Mouse (Mus musculus): ENCODE data around the gene Zfp648. TPM values are rescaled to one million over a fixed set of nuclear protein-coding genes. Genes with fewer than 3 reads are reported as not detected.

Zfp648 gene
- polyA plus RNA-seq, 1 experiment from 2014 or later = 0.40 TPM

DNA sequence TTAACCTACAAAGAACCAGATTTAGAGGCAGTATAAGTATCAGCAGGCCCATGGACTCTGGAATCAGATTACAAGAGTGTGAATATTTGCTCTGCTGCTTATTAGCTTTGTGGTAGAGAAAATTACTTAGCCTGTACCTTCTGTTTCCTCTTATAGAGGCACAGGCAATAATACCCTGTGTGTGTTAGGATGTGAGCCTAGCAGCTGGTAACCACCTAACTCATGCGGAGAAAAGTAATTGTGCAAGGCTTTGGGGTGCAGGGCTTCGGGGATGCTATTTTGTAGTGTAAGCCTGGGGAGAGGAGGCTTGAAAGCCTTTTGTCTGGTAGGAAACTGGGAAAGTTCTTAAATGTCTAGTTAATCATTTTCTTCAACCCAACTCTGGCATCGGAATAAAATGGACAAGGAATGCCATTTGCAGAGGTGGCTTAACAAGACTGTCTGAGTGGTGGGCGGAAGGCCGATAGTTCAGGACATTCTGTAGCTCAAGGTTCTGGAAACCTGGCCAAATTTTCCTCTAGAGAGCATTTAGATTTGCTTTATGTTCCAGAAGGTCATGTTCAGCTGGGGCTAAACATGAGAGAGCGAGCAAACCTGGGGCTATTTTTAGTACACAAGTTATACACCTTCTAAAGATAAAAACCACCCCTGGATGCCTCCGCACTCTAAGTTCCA lies 17.8 kb upstream of the Zfp648 start:
- H3K4me2 ChIP-seq (replicated peaks) = no peak overlapping the region
- no peak overlapping the region for H3K27ac ChIP-seq (replicated peaks)
- 87% methylated on average over 7 of the region's 7 CpGs for WGBS
- H3K9ac ChIP-seq (replicated peaks) = no peak overlapping the region
- H3K36me3 ChIP-seq = no peaks in the 10 kb centered on the region
- no peaks in the 10 kb centered on the region for H3K9me3 ChIP-seq
- no peaks in the 10 kb centered on the region for H3K27me3 ChIP-seq
- no peak for ATAC-seq (ENCODE audit: low FRiP score, low read depth)
- no peak overlapping the region for H3K4me3 ChIP-seq
- H3K4me1 ChIP-seq = no peaks in the 10 kb centered on the region

DNA sequence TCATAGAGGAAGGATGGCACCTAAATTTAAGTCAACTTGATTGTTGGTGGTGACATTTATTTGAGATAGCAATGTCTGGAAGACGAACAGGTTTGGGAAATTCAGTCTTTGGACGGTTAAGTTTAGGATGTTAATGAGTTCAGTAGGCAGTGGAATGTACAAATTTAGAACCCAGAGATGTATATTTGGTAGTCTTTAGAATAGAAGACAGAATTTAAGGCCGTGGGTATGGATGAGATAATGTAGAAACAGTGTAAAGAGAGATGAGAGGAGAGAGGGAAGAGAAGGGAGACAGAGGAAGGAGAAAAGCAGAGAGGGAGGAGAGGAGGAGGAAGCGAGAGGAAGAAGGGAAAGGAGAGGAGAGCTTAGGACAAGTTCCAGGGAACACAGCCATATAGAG lies 12.8 kb upstream of the Zfp648 start:
- Histone ChIP-seq H3K4me1 (no peaks in the 10 kb centered on the region; the same call in 1 of the 2 replicates), H3K4me3 (no peak overlapping the region), H3K4me2 (replicated peaks) (no peak overlapping the region), H3K27ac (replicated peaks) (no peak overlapping the region), H3K9me3 (no peaks in the 10 kb centered on the region), H3K9ac (replicated peaks) (no peak overlapping the region), H3K27me3 (no peaks in the 10 kb centered on the region), H3K36me3 (no peaks in the 10 kb centered on the region)
- no peak for ATAC-seq (ENCODE audit: low FRiP score, low read depth)
- 91% methylated on average over 4 of the region's 4 CpGs for WGBS

DNA sequence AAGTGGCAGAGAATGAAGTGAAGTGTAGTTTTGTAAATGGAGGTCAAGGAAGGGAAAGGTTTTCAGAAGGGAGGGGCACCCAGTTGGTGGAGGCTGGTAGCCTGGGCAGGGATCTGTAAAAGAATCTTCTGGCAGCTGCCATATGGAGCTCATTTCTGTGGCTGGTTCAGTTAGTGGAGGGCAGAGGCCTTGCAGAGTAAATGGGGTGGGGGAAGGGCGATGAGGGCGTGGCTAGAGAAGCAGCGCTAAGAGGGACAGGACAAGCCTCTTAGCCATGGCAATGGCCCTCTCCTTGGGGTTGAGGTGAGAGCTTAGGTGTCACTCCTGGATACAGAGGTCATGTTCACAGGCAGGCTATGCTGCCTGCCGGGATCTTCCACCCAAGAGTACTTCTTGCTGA lies 12.4 kb upstream of the Zfp648 start:
- H3K9ac ChIP-seq (replicated peaks) = no peak overlapping the region
- H3K4me2 ChIP-seq (replicated peaks) = no peak overlapping the region
- H3K36me3 ChIP-seq = no peaks in the 10 kb centered on the region
- no peak overlapping the region for H3K4me3 ChIP-seq
- no peaks in the 10 kb centered on the region for H3K9me3 ChIP-seq
- no peak overlapping the region for H3K27ac ChIP-seq (replicated peaks)
- 51% methylated on average over 4 of the region's 4 CpGs for WGBS
- H3K4me1 ChIP-seq = no peaks in the 10 kb centered on the region; the same call in 1 of the 2 replicates
- no peaks in the 10 kb centered on the region for H3K27me3 ChIP-seq
- no peak for ATAC-seq (ENCODE audit: low FRiP score, low read depth)

DNA sequence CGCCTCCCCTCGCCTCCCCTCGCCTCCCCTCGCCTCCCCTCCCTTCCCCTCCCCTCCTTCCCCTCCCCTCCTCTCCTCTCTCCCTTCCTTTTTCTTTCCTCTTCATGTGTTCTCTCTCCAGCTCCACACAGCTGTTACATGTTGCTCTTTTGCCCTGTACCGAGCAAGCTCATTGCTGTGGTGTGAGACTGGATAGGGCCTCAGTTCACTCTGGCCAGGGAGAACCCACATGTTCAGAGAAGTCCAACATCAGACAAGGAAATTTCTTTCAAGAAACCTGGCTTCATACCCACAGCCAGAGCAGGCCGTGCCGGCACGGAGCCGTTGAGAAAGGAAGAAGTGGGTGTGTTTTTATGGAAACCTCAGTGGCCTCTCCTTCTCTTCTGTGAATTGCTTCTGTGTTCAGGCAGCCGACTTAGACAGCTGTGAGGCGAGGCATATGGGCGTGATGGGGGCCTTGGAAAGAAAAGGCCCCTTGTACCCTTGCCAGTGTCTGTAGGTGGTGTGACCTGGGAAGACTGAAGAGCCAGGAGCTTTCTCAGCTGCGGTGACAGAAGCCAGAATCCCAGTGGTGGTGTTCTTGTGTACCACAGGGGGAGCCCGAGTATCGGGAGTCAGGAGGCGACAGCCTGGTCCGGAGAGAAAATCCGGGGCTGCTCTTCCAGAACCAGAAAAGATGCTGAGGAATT lies 11.0 kb upstream of the Zfp648 start:
- no peaks in the 10 kb centered on the region for H3K9me3 ChIP-seq
- no peak overlapping the region for H3K4me3 ChIP-seq
- H3K4me2 ChIP-seq (replicated peaks) = no peak overlapping the region
- WGBS = 70% methylated on average over 14 of the region's 18 CpGs
- H3K36me3 ChIP-seq = no peaks in the 10 kb centered on the region
- H3K4me1 ChIP-seq = no peaks in the 10 kb centered on the region; the same call in 1 of the 2 replicates
- no peaks in the 10 kb centered on the region for H3K27me3 ChIP-seq
- no peak overlapping the region for H3K9ac ChIP-seq (replicated peaks)
- no peak for ATAC-seq (ENCODE audit: low FRiP score, low read depth)
- H3K27ac ChIP-seq (replicated peaks) = no peak overlapping the region

DNA sequence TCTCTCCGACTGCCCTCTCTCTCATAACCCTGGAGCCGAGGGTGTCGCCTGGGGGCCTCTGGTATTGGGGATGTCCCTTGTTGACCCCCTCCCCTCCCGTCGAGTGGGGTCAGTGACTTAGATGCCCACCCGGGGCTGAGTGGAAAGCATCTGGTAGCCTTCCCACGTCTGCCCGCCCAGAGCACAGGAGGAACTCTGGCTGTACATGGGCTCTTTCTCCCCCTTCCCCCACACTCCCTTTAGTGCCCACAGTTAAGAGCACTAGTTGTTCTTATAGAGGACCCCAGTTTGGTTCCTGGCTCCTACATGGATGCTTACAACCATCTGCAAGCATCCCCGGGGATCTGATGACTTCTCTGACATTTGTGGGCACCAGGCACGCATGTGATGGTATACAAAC lies 2.1 kb upstream of the Zfp648 start:
- H3K9ac ChIP-seq (replicated peaks) = no peak overlapping the region
- H3K4me1 ChIP-seq = no peaks in the 10 kb centered on the region
- H3K36me3 ChIP-seq = no peaks in the 10 kb centered on the region
- H3K4me3 ChIP-seq = no peak overlapping the region
- H3K4me2 ChIP-seq (replicated peaks) = no peak overlapping the region
- ATAC-seq (ENCODE audit: low FRiP score, low read depth) = no peak
- WGBS = 91% methylated on average over 10 of the region's 10 CpGs
- H3K9me3 ChIP-seq = no peaks in the 10 kb centered on the region
- peaks cover 26% of the 10 kb centered on the region for H3K27me3 ChIP-seq
- H3K27ac ChIP-seq (replicated peaks) = no peak overlapping the region

DNA sequence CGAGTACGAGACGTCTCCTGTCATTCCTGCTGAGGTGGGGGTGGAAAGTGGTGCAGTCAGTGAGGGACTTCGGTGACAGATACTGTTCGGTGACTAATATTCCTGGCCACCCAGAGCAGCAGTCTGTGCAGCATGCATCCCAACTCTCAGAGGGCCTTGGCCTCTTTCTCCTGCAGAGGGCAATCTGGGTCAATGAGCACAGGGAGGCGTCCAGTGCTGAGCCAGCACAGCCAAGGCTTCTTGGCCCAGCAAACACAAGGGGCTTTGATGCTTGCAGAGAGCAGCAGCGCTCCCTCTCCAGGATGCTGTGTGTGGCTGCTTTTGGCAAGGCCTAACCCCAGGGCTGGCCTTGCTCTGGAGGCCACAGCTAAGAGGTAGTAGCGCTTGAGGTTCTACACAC lies 1.6 kb downstream of the Zfp648 start:
- Histone ChIP-seq H3K27me3 (peaks cover 54% of the 10 kb centered on the region), H3K27ac (replicated peaks) (no peak overlapping the region), H3K9me3 (no peaks in the 10 kb centered on the region), H3K4me1 (peaks cover 12% of the 10 kb centered on the region), H3K4me2 (replicated peaks) (no peak overlapping the region), H3K4me3 (no peak overlapping the region), H3K9ac (replicated peaks) (no peak overlapping the region), H3K36me3 (no peaks in the 10 kb centered on the region)
- ATAC-seq (ENCODE audit: low FRiP score, low read depth) = no peak
- WGBS = 45% methylated on average over 8 of the region's 8 CpGs

DNA sequence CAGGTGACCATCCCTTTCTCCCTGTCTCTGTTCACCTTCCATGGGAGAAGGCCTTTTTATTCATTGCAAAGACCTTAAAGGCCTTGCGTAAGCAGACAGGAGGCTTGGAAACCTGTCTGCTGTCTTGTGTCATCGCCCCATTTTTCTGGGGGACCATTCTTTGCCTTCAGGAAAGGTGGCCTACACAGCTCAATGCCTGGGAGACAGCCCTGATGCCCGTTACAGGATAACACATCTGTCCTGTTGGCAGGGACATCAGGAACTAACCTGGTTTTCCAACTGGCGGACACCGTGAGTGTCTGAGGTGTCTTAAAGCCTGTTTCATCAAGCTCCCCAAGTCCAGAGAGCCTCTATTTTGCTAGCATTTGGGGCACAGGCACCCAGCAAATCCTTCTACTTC lies 2.4 kb downstream of the Zfp648 start:
- WGBS = 89% methylated on average over 5 of the region's 5 CpGs
- no peak for ATAC-seq (ENCODE audit: low FRiP score, low read depth)

DNA sequence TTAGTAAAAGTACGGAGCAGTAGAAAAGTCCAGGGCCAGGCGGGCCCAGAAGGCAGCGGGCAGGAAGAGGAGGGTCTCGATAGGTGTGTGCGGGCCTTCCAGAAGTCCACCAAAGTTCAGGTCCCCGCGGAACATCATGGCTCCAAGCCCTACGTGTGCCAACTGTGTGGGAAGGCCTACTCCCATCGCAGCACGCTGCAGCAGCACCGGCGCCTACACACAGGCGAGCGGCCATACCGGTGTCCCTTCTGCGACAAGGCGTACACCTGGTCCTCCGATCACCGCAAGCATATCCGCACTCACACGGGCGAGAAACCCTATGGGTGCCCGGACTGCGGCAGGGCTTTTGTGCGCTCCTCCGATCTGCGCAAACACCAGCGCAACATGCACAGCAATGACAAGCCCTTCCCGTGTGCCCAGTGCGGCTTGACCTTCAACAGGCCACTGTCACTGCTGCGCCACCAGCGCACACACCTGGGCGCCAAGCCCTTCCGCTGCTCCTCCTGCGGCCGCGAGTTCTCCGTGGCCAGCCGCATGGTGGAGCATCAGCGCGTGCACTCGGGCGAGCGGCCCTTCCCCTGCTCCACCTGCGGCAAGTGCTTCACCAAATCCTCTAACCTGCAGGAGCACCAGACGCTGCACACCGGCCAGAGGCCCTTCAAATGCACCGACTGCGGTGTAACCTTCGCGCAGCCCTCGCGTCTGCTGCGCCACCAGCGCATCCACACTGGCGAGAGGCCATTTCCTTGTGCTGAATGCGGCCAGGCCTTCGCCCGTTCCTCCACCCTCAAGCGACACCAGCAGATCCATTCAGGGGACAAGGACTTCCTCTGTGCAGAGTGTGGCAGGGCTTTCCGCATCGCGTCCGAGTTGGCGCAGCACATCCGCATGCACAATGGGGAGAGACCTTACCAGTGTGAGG lies 3.9 kb downstream of the Zfp648 start:
- Histone ChIP-seq H3K9ac (replicated peaks) (no peak overlapping the region), H3K9me3 (no peaks in the 10 kb centered on the region), H3K4me3 (peak overlapping the region; percentile 40), H3K4me2 (replicated peaks) (peak overlapping the region; percentile 65), H3K4me1 (peaks cover 12% of the 10 kb centered on the region), H3K27me3 (peaks cover 54% of the 10 kb centered on the region), H3K36me3 (no peaks in the 10 kb centered on the region), H3K27ac (replicated peaks) (no peak overlapping the region)
- no peak for ATAC-seq (ENCODE audit: low FRiP score, low read depth)
- 9% methylated on average over 66 of the region's 66 CpGs for WGBS

More for the DNA sequence above, 2.4 kb downstream of the Zfp648 start:
- Histone ChIP-seq H3K4me2 (replicated peaks) (no peak overlapping the region), H3K9ac (replicated peaks) (no peak overlapping the region), H3K36me3 (no peaks in the 10 kb centered on the region), H3K9me3 (no peaks in the 10 kb centered on the region), H3K4me1 (peaks cover 12% of the 10 kb centered on the region), H3K27ac (replicated peaks) (no peak overlapping the region), H3K27me3 (peaks cover 54% of the 10 kb centered on the region), H3K4me3 (no peak overlapping the region)

DNA sequence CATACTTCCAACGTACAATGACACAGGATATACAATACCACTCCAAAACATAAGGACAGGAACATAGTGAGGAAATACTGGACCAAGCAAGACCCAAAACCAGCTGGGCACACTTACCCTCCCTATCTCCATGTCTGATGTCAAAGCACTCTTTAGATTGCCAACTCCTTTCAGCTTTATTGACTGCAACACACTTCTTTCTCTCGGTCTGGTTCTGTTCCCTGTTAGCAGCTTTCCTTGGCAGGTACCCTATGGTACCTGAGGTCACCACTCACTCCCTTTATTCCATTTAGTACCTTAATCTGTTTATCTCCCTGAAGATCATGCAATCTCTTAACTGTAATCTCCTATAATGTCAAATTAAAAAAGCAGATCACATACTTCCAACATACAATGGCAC lies 19.0 kb downstream of the Zfp648 start:
- no peaks in the 10 kb centered on the region for H3K4me1 ChIP-seq
- H3K4me2 ChIP-seq (replicated peaks) = no peak overlapping the region
- no peaks in the 10 kb centered on the region for H3K27me3 ChIP-seq
- 95% methylated on average over 2 of the region's 2 CpGs for WGBS
- no peak for ATAC-seq (ENCODE audit: low FRiP score, low read depth)
- no peak overlapping the region for H3K9ac ChIP-seq (replicated peaks)
- no peaks in the 10 kb centered on the region for H3K36me3 ChIP-seq
- H3K4me3 ChIP-seq = no peak overlapping the region
- no peak overlapping the region for H3K27ac ChIP-seq (replicated peaks)
- no peaks in the 10 kb centered on the region for H3K9me3 ChIP-seq

DNA sequence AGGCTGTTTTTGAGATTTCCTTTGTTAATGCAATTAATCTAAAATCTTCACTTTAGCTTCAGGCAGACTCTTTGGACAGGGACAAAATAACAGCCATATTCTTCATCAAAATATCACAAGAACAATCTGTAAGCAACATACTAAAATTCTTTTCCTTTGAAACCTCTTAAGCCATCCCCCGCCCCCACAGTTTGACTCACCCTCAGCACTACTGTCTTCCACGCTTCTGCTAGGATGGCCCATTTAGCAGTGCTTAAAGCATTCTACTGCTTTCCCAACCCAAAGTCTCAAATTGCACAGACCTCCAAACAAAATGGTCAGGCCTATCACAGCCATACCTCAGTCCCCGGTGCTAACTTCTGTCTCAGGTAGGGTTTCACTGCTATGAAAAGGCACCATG lies 19.6 kb downstream of the Zfp648 start:
- H3K9ac ChIP-seq (replicated peaks) = no peak overlapping the region
- no peaks in the 10 kb centered on the region for H3K27me3 ChIP-seq
- H3K9me3 ChIP-seq = no peaks in the 10 kb centered on the region
- no peak overlapping the region for H3K4me2 ChIP-seq (replicated peaks)
- no peaks in the 10 kb centered on the region for H3K4me1 ChIP-seq
- WGBS = 92% methylated on average over 3 of the region's 3 CpGs
- no peak for ATAC-seq (ENCODE audit: low FRiP score, low read depth)
- no peak overlapping the region for H3K27ac ChIP-seq (replicated peaks)
- no peak overlapping the region for H3K4me3 ChIP-seq
- no peaks in the 10 kb centered on the region for H3K36me3 ChIP-seq

DNA sequence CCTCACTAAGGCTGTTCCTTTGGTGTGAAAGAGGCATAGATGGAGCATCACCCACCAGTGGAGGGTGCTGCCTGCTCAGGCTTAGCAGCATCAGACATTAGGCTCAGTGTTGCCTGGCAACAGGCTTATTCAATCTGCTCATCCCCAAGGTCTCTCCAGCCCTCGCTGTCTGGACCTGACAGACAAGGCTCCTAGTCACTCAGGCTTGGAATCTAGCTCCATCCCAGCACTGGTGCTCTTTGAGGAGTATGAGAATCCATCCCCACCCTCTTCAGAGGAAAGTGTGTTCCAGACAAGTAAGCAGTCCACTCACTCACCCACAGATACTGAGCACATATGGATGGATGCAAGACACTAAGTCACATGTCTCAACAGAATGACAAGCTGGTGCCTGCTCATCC lies 22.8 kb downstream of the Zfp648 start:
- H3K4me2 ChIP-seq (replicated peaks) = no peak overlapping the region

DNA sequence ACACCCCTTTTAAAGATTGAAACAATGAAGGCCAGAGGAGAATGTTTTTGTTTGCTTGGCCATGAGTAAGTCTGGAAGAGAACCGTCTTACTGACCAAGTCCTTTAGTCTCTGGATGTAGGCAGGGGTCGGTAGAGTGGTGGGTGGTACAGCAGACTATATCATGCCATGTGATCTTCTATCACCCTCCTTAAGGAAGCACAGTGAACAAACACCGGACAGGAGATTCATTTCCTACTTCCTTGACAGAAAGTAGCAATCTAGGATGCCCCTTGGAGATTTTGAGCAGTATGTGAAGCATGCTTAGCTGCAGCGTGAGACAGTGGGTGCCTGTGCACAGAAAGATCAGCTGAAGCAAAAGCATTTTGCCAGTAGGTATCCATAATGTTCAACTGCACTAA lies 31.6 kb downstream of the Zfp648 start:
- no peak overlapping the region for H3K4me2 ChIP-seq (replicated peaks)
- no peak overlapping the region for H3K27ac ChIP-seq (replicated peaks)
- WGBS = 84% methylated on average over 4 of the region's 4 CpGs
- no peaks in the 10 kb centered on the region for H3K36me3 ChIP-seq
- no peak for ATAC-seq (ENCODE audit: low FRiP score, low read depth)
- H3K9ac ChIP-seq (replicated peaks) = no peak overlapping the region
- H3K4me1 ChIP-seq = no peaks in the 10 kb centered on the region
- H3K27me3 ChIP-seq = no peaks in the 10 kb centered on the region
- no peak overlapping the region for H3K4me3 ChIP-seq
- H3K9me3 ChIP-seq = no peaks in the 10 kb centered on the region

More for the DNA sequence above, 22.8 kb downstream of the Zfp648 start:
- no peak overlapping the region for H3K4me3 ChIP-seq
- H3K9me3 ChIP-seq = no peaks in the 10 kb centered on the region
- H3K4me1 ChIP-seq = no peaks in the 10 kb centered on the region
- no peak overlapping the region for H3K27ac ChIP-seq (replicated peaks)
- no peaks in the 10 kb centered on the region for H3K36me3 ChIP-seq
- peak; percentile 56; the same call in 1 of the 2 replicates for ATAC-seq (ENCODE audit: low FRiP score, low read depth)
- 5% methylated on average over 1 of the region's 1 CpGs for WGBS
- no peak overlapping the region for H3K9ac ChIP-seq (replicated peaks)
- H3K27me3 ChIP-seq = no peaks in the 10 kb centered on the region

All from midbrain, embryonic 12.5 days (tissue).